Mouse (Mus musculus) left cerebral cortex, postnatal 14 days (tissue): ENCODE measurements around the gene Wrb. TPM values are rescaled to one million over a fixed set of nuclear protein-coding genes. Genes with fewer than 3 reads are reported as not detected.
"Not testable (repeated sequence)": the region's sequence is repeated elsewhere in the genome, so short reads cannot be mapped to it uniquely, and the experiment has no call there.

Experiments used
- DNase-seq, 2 experiments: peaks; one replicate each; pipeline ENCODE4 v3.0.0; 2021 to 2022; ENCODE audit warnings: low spot score in 2 of 2, mixed read lengths in 1 of 2
- intact Hi-C: fragments of 180-260 bp; cut with DNase I; formaldehyde crosslinking; loops from one replicate; pipeline ENCODE4 v1.15.1; 2025
- long read RNA-seq, 2 experiments: library from polyadenylated mRNA; stranded (forward); transcript quantifications; one replicate each; pipeline ENCODE4 v2.0.0; 2021
- total RNA-seq, 2 experiments: library from RNA; stranded (reverse); gene quantifications; 2 replicates each; pipeline ENCODE4 v1.2.3; 2021

Wrb gene
- total RNA-seq: 10 to 100 TPM; 63.8 to 71.0 TPM
- long read RNA-seq, experiment 1, transcript Wrb-201 (5 exons, 2,495 nt): major isoform, 127 of 142 reads
- long read RNA-seq, experiment 1, partial matches to known transcripts: 6 of 142 reads
- long read RNA-seq, experiment 1, other reads (novel, unspliced or antisense): 3 of 142 reads
- long read RNA-seq, experiment 2, transcript Wrb-201 (5 exons, 2,495 nt): major isoform, 104 of 124 reads
- long read RNA-seq, experiment 2, partial matches to known transcripts: 3 of 124 reads
- long read RNA-seq, experiment 2, other reads (novel, unspliced or antisense): 13 of 124 reads

DNA sequence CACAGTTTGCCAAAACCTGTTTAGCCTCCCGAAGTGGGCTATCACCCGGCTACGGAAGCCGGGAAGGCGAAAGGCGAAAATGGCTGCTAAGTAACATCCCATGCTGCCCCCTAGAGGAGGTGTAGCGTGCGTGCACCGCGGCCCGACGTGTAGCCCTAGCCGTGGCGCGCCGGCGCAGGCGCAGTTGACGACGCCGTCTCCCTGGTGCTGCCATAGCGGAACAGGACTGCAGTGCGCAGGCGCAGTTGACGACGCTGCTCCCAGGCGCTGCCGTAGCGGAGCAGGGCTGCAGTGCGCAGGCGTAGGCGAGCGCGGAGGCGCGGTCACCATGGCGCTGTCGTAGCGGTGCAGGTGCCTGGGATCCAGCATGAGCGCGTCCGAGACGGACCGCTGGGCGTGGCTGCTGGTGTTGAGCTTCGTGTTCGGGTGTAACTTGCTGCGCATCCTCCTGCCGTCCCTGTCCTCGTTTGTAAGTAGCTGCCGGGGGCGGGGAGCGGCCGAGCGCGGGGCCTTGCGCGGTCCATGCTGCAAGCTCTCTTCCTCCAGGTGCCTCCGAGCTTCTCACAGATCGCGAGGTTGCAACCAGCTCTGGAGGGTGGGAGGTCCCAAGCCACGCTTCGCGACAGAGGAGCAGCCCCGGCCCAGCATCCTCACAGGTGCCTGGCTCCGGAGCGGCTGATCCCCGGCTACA is at the start of gene Wrb:
TSS of gene Wrb (plus strand) at position 298 of the 691 bp plus-strand sequence.
- DNase-seq: peak; percentile 100
- intact Hi-C loops: loop anchor here (5.0 kb wide), 1 partner anchor 197 kb away; no protein-coding TSS in a partner anchor

DNA sequence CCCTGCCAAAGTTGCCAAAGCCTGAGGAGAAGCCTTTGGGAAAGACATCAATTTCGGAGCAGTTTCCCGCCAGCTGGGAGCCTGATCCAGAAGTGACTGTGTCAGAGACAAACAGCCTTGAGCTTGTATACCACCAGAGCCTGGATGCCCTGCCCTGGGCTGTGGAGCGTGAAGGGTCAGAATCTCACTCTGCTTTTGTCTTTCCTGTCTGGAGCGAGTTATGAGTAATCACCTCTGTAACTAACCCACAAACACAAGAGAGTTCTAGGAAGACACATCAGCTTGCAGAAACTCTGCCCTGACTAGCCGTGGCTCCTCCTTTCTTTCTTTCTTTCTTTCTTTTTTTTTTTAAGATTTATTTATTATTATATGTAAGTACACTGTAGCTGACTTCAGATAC is 49.2 kb upstream of the Wrb start:
- intact Hi-C loops: no loop called here
- DNase-seq: no peak

DNA sequence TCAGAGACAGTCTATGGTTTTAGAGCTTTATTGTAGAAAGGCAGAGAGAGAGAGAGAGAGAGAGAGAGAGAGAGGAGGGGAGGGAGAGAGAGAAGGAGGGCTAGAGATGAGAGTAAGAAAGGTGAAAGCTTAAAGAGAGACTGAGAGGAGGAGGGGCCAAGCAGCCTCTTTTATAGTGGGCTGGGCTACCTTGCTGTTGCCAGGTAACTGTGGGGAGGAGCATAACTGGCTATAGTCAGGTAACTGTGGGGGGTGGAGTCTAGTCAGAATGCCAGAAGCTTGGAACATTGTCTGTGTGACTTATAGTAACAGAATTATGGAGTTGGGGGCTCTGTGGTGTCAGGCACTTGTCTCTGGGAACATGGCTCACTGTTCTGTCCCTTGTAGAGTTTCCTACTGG is 47.4 kb upstream of the Wrb start:
- DNase-seq, intact Hi-C loops: not testable (repeated sequence)

DNA sequence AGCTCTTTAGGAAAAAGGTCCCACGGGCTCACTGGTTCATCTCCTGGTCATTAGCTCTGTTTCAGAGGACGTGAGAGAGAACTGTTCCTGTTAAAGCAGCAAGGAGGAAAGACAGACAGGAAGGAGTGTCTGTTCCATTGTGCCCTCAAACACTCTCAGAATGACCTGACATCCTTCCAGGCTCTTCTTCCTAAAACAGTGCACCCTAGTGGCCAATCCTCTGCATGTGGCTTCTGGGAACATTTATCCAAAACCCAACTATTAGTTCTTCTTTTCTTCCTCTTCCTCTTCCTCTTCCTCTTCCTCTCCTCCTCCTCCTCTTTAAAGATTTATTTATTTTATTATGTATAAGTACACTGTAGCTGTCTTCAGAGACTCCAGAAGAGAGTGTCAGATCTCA is 42.2 kb upstream of the Wrb start:
- no peak for DNase-seq
- intact Hi-C loops: no loop called here

DNA sequence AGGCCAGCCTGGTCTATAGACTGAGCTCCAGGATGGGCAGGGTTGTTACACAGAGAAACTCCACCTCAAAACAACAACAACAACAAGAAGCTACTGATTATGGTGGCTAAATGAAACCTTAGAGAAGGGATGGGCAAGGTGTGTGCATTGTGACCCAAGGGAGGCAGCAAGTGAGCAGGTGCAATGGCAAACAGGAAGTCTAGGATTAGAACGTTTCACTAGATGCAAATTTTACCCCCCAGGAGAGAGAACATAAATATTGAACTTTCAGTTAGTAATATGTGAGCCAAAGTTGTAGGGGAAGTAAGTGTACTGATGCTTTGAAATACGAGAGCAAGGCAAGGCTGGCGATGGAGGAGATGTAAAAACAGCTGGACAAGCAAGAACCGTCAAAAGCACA is 35.5 kb upstream of the Wrb start:
- no peak for DNase-seq
- intact Hi-C loops: no loop called here

DNA sequence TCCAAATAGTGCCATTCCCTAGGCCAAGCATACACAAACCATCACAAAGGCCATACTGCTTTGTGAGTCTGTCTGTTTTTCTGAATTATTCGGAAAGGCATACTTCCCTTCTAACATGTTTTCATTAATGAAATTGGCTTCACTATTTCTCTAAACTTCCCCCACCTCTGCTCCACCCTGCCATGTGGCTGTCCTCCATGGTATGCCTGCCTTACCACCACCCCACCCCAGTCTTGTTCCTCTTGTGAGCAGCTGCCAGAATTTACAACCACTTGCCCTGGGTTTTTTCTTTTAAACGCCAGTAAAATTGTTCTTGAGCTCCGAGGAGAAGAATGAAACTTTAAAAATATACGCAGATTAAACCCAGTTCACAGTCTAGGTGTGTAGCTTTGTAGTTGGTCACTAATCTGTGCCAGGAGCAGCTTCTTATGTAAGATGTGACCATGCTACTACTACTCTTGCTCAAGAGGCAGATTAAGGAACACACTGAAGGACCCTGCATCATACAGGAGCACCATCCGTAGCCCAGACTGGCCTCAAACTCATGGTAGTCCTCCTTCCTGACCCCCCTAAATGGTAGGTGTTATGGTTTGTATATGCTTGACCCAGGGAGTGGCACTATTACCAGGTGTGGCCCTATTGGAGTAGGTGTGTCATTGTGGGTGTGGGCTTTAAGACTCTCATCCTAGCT is 34.4 kb upstream of the Wrb start:
- DNase-seq: no peak
- intact Hi-C loops: no loop called here

DNA sequence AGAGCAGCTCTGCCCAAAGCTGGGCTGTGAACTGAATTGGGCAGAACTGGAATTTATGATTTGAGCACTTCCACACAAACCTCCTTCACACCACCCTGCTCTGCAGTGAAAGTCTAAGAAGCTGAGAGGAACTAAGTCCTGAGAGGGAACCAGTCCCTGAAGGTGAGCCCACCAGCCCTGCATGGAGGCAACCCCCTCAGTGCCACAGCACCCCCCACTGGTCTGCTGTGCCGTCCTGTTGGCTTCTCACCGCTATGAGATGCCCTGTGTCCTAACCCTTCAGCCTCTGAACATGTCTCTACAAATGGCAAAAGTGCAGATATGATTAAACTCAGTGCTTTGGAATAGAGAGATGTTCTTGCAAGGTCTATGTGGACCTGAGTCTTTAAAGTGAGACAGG is 32.4 kb upstream of the Wrb start:
- no peak for DNase-seq
- intact Hi-C loops: no loop called here

DNA sequence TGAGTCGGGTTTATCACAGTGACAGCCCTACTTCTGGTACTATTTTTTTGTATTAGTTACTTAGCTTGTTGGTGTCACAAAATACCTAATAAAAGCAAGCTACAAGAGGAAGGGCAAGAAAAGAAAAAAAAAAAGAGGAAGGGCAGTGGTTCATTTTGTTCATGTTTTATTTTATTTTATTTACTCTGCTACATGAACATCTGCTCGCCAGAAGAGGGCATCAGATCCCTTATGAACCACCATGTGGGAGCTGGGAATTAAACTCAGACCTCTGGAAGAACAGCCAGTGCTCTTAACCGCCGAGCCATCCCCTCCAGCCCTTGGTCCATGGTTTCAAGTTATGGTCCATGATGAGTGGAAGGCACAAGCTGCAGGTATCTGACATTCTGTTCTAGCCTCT is 30.5 kb upstream of the Wrb start:
- intact Hi-C loops: no loop called here
- DNase-seq: no peak

DNA sequence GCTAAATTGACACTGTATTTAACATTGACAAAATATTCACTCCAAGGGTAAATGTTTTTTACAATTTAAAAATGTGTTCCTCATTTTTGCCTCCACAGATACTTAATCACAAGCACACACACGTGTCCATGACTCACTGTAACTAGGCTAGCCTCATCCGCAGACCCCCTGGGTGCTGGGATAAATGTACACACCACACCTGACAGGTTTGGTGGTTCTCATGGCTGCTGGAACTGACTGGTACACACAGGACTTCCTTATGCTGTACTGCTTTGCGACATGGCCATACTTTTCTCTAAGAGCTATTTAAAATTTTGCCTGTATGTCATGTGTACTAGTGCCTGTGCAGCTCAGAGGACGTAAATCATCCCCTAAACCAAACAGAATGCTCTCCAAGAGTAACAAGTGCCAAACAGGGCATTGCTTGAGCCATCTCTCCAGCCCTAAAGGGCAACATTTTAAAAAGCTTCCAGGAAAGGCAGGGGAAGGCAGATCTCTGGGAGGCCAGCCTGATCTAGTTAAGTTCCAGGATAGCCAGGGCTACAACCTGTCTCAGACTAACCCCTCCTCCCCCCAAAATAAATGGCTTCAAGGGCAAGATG is 25.1 kb upstream of the Wrb start:
- DNase-seq: no peak
- intact Hi-C loops: no loop called here

DNA sequence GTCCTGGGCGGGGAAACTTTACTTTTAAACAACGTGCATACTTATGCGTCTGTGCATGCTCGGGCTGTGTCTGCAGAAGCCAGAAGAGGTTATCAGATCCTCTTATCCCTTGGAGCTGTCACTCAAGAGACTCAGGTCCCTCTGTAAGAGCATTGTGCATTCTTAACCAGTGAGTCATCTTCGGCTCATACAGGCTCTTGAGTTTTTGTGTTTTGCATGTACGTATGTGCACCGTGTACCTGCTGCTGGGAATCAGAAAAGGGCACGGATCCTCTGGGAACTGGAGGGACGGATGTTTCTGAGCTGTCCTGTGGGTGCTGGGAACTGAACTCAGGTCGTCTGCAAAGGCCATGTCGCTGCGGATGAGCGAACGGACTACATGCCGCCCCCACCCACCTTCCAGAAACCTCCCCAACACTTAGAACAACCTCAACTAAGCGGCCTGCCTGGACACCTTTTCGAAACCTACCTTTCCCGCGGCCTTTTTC is 18.5 kb upstream of the Wrb start:
- no peak for DNase-seq

DNA sequence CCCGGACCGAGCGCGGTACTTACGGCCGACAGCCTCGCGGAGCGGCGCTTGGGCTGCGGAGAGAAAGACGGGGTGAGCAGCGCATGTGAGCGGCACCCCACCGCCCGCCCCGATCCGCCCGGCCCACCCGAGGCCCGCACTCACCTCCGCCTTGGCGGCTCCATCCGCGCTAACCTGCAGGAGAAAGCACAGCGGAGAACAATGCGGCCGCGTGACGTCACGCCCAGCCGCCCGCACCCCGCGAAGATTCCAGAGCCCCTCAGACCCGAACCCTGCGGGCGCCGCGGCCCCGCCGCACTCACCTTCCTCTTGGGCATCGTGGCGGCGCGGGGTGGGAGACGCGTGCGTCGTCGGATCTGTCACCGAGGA is 17.9 kb upstream of the Wrb start:
- no peak for DNase-seq
- intact Hi-C loops: no loop called here

More for the DNA sequence above, 18.5 kb upstream of the Wrb start:
- intact Hi-C loops: no loop called here

DNA sequence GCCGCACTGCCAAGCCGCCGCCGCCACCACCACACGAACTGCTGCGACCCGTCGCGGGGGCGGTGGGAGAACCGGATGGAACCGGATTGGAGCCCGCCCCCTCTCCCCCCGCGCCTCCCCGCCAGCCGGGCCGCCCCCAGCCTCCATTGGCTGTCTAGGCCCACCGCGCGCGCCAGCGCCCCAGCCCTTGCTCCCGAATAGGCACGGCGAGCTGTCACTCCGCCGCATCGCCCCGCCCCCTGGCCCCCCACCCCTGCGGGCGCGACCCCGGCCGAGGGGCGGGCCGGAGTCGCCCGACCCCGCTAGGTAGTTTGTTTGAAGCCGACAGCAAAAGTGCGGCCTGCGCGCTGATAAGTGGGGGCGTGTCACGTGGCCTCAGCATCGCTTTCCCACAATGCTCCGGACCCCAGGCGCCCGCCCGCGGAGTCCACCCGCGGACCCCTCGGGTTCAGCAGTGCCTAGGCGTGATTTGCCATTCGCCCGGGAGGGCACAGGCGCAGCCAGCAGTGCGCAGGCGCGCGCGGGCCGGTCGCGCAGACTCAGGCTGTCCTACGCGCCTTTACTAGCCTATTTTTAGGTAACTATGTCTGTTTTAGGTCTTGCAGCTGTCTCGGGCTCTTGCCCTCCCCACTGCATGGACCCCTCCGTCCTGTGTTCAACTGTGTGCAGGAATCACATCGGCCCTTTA is 17.4 kb upstream of the Wrb start, which contains the start of gene Hmgn1:
TSS of gene Hmgn1 (minus strand) at position 73 of the 688 bp plus-strand sequence.
- intact Hi-C loops: loop anchor here (2.0 kb wide), 1 partner anchor 45 kb away; the partner anchor contains the start of gene Brwd1
- peak; percentile 95 to 96 for DNase-seq

DNA sequence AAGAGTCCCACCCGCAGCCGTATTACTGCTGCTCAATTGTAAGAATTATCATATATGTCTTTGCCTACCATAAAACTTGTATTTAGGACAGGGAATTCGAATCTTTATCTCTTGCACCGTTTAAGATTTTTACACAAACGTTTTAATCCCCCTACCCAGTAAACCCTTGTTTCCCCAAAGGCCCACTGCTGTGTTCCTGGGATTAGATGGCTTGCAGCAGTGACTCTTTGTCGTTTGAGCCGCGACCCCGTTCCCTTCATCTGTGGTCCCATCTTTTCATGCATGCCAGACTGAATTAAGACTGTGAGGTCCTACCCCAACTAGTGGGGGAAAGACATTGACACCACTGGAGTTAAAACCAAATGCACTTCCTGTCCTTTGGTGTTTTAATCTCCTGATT is 16.7 kb upstream of the Wrb start:
- intact Hi-C loops: loop anchor here (2.0 kb wide), 1 partner anchor 46 kb away; the partner anchor contains the start of gene Brwd1
- DNase-seq: no peak

DNA sequence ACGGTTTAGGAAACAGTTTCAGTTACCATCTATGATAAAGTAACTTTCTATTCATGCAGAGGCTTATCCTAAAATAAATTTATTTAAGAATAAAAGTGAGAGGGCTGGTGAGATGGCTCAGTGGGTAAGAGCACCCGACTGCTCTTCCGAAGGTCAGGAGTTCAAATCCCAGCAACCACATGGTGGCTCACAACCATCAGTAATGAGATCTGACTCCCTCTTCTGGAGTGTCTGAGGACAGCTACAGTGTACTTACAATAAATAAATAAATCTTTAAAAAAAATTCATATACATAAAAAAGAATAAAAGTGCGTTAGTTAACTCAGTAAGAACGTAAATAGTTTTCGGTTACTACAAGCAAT is 478 bp upstream of the Wrb start:
- DNase-seq: not testable (repeated sequence)
- intact Hi-C loops: loop anchor here (5.0 kb wide), 1 partner anchor 198 kb away; no protein-coding TSS in a partner anchor

DNA sequence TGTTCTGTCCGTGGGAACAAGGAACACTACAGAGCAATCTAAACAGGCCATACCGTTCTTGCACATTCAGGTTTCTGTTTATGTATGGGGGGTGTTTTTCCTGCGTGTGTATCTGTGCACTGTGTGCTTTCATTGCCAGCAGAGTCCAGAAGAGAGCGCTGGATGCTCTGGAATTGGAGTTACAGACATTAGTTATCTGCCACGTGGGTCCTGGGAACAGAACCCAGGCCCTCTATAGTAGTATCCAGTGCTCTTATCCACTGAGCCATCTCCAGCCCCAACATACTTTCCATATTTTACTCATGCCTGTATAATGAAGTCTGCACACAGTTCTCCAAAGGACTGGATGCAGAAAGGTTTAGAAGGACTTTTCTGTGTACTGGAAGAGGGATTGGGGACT is 607 bp downstream of the Wrb start:
- DNase-seq: no peak
- intact Hi-C loops: loop anchor here (5.0 kb wide), 1 partner anchor 196 kb away; no protein-coding TSS in a partner anchor

DNA sequence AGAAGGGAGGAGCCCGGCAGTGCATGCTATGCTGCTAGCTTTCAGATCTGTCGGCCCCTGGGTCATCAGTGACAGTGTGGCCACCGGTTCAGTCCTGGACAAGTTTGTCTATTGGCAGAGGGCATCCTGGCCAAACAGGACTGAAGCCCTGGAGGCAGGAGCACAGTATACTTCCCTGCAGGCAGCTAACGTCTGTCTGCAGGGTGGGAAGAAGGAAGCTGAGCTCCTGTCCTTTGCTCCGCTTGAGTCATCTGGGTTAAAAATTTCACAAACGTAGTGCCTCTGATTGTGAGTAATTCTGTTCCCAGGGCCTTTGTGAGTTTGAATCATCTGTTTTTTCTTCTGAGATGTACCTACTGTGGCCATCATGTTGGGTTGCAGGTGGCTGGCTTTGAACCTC is 3.6 kb downstream of the Wrb start:
- no peak for DNase-seq
- intact Hi-C loops: loop anchor here (5.0 kb wide), 1 partner anchor 193 kb away; no protein-coding TSS in a partner anchor

DNA sequence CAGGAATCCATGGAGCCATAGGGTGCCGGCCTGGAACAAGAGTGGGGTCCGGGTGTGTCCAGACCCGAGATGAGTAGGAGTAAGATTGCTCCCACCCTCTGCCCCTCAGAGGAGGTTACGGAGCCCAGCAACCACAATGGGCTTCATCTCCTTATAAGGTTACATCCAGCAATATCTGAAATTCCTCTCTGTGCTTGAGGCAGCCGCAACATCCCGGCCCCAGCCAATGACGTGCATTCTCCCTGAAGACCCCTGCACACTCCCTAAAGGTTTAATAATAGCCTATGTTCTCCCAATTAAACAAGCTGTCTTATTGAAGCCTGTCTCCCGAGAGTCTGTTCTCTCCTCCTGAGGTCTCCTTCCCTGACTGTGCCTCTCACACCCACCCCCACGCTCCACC is 4.1 kb downstream of the Wrb start:
- intact Hi-C loops: loop anchor here (5.0 kb wide), 1 partner anchor 193 kb away; no protein-coding TSS in a partner anchor
- no peak for DNase-seq

DNA sequence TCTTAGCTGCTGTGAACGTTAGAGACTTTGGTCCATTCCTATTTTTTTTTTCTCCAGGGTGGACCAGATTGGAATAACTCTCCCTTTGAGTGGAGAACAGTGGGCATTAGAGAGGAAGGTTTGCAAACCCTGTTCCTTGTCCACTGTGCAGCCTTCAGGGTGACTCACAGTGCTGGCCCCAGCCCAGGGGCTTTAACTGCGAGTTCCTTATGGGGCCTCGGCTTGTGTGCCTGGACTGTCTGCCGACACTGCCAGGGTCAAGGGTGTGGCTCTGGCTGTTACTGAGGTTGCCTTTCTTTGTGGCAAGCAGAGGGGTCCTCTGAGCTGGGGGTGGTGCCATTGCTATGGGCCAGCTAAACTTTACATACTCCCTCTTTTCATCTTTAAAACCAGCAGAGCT is 5.8 kb downstream of the Wrb start:
- intact Hi-C loops: no loop called here
- no peak for DNase-seq

DNA sequence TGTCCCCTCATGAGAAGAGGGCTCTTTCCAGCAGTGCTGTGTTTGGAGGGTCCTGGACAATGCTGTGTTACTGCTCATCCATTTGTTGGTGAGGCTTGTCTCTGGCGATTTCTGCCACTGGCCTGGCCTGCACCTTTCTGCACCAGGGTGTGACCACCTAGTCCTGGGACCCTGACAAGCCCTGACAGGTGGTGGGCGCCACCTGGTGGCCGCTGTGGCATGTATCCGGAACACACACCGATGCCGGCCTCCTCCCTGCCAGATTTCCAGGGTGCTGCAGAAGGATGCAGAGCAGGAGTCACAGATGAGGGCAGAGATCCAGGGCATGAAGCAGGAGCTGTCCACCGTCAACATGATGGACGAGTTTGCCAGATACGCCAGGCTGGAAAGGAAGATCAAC is 6.3 kb downstream of the Wrb start:
- DNase-seq: peak; percentile 59 to 68
- intact Hi-C loops: no loop called here
